Mouse (Mus musculus) brain, adult 2 months (tissue): ENCODE measurements at regions not wholly inside any gene's neighbourhood (a gene's known extent, or its start where the extent isn't known, plus 50 kb on each side); places are given as distances from the start of the nearest gene placed in this dataset.

Source experiments
- DNase-seq: peaks from one replicate; pipeline ENCODE4 v3.0.0; 2011; ENCODE audit warnings: low read depth, low spot score

DNA sequence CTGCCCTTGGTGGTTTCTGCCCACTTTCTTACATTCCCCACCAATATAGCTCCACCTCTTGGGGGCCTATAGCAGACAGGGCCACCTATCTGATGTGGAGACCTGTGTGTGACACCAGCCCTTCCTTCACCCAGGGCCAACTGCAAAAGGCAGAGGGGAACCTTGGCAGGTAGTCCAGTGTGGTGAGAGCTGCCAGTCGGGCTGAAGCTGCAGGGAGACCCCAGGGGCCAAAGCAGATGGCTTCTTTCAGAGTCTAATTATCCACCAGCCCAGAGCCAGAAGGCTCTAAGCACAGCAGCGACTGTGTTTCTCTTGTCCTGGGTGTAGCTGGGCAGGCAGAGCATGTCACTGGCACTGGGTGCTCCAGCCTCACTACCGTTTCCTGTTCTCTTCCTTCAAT, 104.5 kb downstream of the Chst1 start:
- DNase-seq: no peak

DNA sequence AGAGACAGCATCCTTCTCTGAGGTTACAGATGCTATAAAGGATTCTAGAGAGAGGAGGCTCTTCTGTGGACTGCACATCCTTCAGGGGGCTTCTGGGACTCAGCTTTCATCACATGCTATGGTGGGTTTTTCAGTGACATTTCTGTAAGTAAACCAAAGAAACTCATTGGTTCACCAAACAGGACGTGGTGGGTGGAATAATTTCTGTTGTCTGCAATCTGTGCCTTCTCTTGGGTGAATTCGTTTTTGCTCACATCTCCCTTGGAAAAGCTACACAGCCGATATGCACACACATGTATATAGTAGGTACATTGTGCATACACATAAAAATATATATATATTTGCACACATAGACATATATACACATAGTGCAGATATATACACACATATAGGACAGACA, 110.2 kb downstream of the Chst1 start:
- DNase-seq: peak; percentile 45

DNA sequence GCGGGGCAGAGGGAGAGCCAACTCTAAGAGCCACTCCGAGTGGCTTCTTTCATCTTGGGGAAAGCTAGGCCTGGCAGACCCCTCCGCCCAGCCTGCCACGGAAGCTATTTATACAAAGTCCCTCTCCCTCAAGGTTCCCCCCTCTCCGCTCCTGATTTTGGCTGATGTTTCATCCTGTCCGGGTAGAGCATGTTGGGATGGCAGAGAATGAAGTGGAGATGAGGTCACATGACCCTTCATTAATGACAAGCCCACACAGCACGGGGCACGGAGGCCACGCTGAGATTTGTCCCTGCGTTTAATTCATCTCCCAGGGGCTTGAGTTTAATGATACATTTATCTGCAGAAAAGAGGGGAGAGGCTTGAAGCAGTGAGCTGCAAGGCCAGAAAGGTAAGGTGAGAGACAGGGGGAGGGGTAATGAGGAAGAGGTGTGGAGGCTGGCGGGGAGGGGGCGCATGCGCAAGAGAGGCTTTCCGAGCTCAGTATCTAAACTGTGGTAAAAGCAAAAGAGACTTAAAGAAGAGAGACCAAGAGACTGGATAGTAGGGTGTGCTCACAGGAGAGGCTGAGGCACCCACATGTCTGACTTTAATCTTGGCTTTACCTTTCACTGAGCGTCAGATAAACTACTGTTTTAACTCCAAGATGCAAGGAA, 111.7 kb downstream of the Chst1 start:
- DNase-seq: peak; percentile 47

DNA sequence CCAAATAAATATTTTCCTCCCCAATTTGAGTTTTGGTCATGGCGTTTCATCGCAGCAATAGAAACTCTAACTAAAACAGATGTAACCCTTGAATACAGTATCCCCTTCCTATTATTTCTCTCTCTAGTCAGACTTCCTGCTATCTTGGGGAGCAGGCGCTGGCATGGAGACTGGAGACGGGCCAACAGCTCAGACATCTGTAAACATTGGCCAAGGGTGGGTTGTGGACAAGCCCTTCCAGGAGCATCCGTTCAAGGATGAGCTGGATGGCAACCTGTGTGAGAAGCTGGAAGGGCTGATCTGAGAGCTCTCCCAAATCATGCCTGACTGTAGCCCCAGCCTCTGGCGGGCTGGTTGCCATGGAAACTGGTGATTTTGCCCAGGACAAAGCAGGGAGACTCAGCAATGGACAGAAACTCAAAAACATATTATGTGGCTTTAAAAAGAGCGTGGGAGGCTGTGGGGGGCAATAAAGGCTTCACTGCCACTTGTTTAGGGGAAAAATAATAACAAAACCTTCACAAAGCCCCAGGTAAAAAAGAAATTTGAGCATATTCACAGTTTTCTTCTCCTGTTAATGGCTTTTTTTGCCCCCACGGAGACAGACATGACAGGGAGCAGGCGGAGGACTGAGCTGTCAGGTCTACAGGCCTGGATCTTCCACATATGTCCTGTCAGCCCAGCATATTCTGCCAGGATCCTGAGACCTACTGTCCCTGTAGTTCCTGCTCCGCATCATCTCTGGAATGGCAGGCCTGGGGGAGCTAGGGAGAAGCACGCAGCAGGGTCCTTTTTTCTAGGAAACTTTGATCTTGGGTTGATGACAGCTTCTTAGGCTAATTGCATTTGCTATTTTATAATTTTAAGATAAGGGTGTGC, 113.0 kb downstream of the Chst1 start:
- peak; percentile 87 for DNase-seq

DNA sequence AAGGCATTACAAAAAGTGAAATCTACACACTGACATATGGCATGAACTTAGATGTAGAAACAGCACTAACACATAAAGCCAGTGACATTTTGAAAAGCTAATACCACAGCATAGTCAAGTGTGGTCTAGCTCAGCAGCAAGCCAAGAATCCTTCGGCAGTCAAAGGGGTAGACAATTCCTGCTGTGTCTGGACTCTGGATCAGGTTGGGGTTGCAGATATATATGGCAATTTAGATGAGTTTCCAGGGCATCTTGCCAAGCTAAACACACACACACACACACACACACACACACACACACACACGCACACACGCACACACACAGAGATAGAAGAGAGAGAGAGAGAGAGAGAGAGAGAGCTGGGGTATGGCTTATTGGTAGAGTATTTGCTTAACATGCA, 118.2 kb downstream of the Chst1 start:
- DNase-seq: no peak

DNA sequence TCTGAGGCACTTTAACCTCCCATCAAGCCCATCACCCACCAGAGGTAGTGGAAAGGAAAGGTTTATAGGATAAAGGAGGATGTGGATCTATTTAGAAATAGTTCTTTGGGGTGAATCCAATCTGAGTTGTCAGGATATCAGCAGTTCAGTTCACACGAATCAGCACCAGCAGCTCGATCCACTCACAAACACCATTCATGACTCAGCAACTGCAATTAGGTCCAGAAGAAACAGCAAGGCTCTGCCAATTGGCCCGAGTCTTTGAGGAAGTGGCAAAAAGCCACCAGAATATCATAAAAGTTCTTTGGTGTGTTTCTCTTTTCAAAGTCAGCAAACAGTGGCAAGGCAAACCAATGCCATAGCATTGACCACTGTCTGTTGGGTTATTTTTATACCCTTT, 122.4 kb downstream of the Chst1 start:
- no peak for DNase-seq

DNA sequence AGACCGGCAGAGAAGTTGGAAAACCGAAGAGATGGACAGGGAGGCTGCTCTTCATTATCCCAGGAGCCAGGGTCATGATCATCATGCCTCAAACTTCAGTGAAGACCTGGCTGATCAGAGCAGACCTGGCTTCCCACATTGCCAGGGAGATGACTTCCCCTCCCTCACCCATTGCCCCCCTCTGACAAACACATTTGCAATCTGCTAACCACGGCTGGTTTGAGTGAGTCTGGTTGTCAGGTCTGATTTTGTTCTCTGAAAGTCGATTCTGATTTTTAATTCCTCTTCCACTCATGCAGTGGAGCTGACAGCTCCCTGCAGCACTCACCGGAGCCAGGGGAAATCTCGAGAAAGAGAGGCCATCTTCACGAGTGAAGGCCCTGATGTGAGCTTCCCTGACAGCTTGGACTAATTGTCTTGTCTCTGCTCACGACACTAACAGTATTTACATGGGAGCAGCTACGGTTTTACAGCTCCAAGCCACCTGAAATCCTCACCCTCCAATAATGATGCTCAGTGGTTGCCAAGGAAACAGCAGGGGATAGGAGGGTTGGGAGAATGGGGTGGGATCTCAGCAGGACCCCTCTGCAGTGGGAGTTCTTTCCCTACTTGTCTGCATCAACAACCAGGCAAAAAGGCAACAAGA, 124.2 kb downstream of the Chst1 start:
- DNase-seq: no peak

DNA sequence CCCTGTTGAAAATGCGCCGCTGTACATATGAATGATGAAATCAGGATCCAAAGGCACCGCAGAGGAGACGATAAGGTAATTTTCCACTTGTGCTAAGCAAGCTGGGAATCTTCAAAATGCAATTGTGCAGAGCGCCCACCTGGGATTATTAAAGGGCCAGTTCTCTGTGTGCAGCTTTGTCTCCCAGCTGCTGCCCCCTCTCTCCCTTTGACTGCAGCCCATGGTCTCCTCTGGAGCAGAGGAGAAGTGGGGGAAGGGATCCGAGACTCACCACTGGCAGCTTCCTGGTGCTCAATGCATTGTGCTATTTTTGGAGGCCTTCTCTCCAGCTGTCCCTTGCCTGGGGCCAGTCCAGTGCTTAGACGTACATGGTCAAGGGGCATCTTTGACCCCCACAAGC, 127.1 kb downstream of the Chst1 start:
- peak; percentile 50 for DNase-seq

DNA sequence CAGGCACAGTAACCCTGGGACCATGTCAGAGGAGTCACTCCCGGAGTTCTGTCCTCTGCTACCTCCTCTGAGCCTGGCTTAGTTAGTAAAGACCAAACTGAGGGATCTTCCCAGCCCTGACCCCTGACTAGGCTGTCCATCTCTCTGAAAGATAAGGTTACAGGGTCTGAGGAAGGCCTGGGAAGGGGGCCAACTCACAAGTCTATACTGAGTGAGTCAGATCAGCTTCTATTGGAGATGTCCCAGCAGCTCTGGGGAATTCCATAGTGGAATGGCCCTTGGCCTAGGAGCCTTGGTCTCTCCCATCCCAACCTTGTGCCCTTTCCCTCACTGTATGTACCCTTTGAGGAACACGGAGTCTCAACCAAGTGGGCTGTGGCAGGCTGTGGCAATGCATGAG, 127.7 kb downstream of the Chst1 start:
- DNase-seq: no peak

DNA sequence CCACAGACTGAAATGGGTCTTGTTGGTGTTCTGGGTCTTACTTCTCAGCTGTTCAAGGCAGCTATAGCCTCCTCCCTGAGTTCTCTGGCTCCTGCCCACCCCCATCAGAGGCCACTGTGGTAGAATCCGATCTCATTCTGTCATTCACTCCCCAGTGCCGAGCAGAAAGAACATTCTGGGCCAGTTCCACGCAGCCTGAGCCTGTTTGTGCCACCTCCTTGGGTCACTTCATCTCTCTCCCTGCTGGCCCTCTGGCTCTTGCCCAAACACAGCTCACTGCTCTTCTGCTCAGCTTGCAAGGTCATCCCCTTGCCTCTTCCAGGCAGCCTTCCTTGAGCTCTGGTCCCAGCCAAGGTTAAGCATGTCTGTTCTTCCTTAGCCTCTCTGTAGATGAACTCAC, 128.9 kb downstream of the Chst1 start:
- DNase-seq: peak; percentile 80

DNA sequence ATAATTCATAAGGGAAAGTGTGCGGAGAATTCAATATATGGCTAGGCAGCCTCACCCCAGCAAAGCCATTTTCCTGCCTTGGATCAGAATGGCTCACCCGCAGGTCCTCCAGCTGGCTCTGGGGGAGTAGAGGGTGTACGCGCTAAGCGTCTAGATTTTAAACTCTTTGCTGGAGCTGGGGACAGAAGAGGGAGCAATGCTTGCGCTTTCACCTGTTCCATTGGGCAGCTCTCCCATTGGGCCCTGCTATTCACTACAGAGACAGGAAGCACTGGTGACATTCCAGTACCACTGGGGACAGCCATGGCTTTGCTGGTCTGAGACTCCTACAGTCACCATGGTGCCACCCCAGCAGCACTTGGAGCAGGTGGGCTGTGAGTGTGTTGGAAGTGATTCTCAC, 130.9 kb downstream of the Chst1 start:
- DNase-seq: peak; percentile 71

DNA sequence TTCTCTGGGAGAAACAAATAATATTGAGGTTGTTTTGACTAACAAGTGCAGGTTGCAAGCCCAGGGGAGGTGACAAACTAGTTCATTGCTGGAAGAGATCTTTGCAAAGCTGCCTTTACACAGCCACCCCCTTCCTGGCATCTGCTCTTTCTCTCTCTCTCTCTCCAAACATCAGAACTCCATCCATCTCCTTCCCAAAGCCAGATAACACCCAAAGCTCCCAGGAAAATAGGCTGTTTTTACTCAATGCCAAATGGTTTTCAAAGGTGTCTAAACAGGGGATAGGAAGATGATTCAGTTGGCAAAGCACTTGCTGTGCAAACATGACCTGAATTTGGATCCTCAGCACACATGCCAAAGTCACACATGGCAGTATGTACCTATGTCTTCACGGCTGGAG, 133.9 kb downstream of the Chst1 start:
- peak; percentile 82 for DNase-seq

DNA sequence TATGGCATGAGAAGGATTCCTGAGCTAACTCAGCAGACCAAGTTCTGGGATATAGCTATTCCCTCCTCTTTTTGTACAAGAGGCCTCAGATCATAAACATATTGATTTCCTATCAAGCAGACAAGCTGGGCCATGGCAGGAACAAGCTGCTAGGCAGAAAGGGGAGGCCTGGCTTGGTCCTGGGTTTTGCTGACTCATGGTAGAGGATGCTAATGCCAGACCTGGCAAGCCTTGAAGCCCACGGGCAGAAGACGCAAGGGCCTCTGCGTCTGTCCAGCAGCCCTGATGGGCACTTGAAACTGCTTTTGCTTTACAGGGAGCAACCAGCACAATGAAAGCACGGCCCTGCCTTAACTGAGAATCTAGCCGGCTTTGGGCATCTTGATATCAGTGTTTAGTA, 136.3 kb downstream of the Chst1 start:
- no peak for DNase-seq

DNA sequence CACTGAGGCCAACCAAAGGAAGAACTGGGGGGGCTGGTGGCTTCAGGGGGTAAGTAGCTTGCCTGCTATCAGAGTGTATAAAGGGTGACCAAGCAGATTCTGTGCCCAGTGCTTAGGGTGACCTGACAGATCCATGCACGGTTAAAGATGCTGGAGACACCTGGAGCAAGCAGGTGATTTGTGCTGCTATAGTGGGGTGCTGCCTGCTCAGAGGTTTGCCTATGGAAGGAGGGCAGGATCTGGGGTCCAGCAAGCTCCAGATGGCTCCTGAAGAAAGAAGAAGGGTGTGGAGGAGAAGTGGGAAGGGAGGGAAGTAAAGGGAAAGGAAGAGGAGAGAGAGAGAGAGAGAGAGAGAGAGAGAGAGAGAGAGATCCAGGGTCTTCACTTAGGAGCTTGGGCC, 137.8 kb downstream of the Chst1 start:
- no peak for DNase-seq

DNA sequence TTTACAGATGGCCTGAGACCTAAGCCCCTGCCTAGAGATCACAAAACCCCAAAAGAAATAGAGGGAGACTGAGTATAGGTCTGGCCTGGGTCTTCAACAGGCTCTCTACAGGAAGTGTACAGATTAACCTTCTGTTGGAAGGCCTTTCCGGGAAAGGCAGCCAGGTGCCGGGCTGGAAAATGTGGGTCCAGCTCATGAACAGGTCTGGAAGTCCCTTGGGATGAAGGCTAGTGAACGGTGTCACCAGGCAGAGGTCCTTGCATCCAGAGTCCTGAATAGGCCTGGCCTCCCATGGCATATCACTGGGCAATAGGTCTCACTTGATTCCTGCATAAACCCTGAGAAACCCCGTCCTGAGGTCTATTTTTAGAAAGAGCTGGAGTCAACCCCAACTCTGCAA, 140.1 kb downstream of the Chst1 start:
- no peak for DNase-seq

DNA sequence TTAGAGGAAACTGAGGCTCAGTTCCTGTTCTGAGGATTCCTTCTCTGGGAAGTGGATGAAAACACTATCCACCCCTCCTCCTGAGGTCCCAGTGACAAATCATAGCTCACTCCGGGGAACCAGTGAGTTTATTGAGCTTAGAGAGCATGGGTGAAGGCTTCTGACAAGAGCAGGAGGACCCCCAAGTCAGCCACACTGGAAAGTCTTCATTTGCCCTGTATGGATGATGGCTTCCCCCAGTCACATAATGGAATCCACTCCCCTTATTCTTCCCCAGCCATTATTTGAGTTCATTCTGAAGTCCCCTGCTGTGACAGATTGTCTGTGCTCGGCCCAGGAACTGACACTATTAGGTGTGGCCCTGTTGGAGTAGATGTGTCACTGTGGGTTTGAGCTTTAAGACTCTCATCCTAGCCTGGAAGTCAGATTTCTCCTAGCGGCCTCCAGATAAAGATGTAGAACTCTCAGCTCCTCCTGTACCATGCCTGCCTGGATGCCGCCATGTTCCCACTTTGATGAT, 141.3 kb downstream of the Chst1 start:
- DNase-seq: no peak

DNA sequence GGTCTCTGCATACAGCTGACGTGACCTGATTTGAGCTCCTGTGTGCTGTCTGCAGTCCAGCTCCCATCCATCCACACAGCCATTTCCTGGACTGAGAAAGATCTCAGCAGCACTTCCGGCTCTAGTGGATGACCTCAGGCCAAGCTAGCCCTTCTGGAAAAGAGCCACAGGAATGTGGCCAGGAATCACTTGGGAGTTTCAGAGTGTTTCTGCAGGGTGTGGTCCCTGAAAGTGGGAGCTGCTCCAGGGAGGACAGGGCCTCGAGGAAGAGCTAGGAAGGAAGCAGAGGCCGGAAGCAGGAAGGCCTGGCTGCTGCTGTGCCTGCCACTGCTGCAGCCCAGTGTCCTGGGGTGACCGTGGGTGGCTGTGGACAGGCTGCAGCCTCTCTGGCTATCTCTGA, 142.5 kb downstream of the Chst1 start:
- no peak for DNase-seq

DNA sequence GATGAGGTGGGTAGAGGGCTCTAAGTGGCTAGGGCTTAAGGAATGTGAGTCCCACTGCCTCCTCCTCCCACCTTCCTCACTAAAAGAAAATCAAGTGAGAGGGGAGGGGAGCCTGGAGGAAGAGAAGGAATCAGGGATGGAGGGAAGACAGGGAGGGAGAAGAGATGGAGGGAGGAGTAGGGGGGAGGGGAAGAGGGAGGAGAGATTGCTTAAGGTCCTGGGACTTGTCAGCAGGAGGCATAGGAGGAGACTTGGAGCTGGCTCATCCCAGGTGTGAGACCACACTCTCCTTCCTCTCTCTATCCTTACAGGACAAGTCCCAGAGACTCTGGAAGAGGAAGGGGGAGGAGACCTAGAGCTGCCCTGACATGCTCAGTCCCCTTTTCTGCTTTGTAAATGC, 143.2 kb downstream of the Chst1 start:
- no peak for DNase-seq

DNA sequence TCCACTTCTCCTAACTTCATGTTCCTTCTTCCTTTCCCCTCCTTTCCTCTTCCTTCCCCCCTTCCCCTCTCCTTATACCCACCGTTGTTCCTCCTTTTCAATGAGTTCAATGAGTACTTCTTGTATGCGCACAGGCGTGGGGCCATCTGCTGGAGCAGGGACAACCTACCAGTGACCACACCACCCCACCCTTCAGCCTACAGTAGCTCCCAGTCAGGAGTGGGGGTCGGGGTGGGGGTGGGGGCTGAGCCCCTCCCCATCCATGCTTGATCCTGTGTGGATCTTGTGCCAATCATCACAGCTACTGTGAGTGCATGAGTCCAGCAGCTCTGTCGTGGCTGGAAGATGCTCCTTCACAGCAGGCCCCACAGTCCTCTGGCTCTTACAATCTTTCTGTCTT, 143.6 kb downstream of the Chst1 start:
- DNase-seq: no peak

DNA sequence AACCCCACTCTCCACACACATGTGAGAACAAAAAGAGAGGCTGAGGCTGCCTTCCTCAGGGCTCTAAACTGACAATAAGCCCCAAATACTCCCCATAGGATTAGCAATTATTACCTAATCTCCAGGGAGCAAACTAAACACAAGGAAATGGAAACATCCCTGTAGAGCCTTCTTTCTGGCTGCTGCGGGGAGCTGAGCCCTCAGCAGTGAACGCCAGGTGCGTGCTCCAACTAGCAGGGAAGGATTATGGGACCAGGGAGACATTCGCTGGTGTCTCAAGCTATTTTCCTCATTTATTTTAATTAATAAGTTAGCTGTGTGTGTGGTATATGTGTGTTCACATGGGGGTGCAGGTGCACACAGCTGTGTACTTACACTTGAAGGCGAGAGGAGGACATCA, 144.4 kb downstream of the Chst1 start:
- DNase-seq: no peak

DNA sequence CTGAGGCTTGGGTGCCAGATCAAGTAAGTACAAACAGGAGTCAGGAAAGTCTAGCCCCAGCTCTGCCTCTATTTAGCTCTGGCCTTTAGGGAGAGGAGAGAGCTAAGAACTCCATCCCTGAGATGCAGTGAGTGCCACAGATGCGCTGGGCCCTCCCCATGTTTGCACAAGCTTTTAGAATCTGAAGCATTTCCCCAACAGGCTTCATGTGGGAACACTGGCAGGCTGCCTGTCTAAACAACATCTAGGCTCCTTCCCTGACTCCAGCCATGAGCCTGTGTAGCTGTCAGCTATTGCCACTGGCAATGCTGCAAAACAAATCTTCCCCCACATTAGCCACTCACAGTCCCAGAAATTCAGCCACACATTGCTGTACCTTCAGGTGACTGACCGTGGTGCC, 147.9 kb downstream of the Chst1 start:
- peak; percentile 43 for DNase-seq

DNA sequence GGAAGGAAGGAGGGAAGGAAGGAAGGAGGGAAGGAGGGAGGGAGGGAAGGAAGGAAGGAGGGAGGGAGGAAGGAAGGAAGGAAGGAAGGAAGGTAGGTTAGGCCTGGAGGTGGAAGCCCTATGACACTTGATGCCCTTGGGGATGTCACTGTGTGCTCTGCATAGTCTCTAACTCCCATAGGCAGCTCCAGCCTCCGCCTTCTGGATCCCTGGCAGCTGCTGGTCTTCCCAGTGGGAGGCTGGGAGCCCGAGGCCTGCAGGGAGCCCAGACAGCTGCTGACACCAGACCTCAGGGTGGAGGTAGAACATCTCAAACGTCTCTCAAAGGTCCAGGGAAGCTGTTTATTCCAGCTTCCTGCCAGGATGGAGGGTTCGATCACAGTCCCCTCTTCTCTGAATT, 150.6 kb downstream of the Chst1 start:
- no peak for DNase-seq

DNA sequence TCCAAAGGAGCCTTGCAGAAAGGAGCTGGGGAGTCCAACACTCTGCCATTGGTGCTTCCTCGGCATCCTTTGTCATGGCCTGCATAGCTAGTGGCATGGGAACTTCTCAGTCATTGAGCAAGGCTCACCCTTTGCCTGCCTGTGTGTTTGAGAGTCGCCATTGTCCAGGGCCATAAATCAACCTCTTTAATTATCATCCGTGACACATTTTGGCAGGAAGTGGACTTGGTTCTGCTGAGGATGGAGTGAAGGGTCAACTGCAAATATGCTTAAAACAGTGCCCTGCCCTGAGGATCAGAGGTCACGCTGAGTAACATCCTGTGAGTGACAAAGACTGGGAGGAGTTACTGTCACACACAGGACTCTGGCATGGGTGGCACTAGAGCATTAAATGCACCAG, 151.2 kb downstream of the Chst1 start:
- no peak for DNase-seq
